Mouse (Mus musculus) olfactory bulb, adult 2 months (tissue): ENCODE results near the gene Nexn.

Experiments used
- CTCF ChIP-seq: fragments of 200-500 bp; IDR thresholded peaks from 2 replicates; pipeline ENCODE4 v1.5.1; 2012; ENCODE audit warnings: low read depth, mild to moderate bottlenecking, low read length, moderate library complexity; ENCODE audit not compliant: insufficient read depth
- POLR2A ChIP-seq: fragments of 200-500 bp; IDR thresholded peaks from 2 replicates; pipeline ENCODE4 v1.6.1; 2012; ENCODE audit warnings: mild to moderate bottlenecking, low read depth, low read length, moderate library complexity; ENCODE audit not compliant: insufficient read depth

GRCm38 (mm10) chr3:152231333-152232100 lies 34.6 kb downstream of the Nexn start:
- no peak for TF ChIP-seq CTCF
- TF ChIP-seq POLR2A = no peak
